Mouse (Mus musculus) heart, adult 2 months (tissue): ENCODE data around the gene Zfp950. TPM values are rescaled to one million over a fixed set of nuclear protein-coding genes. Genes with fewer than 3 reads are reported as not detected.
"Not testable (repeated sequence)": the region's sequence is repeated elsewhere in the genome, so short reads cannot be mapped to it uniquely, and the experiment has no call there.

ENCODE experiments used
- DNase-seq, 2 experiments: peaks; one replicate each; pipeline ENCODE4 v3.0.0; 2021
- H3K27ac ChIP-seq: fragments of 200-600 bp; 2 replicates; pipeline ENCODE4 v1.8.1; 2022
- H3K27me3 ChIP-seq: fragments of 200-500 bp; 2 replicates; pipeline ENCODE4 v1.6.1; 2012; ENCODE audit warnings: mild to moderate bottlenecking, low read length, inconsistent platforms, mixed read lengths; ENCODE audit not compliant: control insufficient read depth, insufficient read depth
- H3K36me3 ChIP-seq: fragments of 200-500 bp; 2 replicates; pipeline ENCODE4 v1.6.1; 2012; ENCODE audit warnings: low read length, inconsistent platforms; ENCODE audit not compliant: control insufficient read depth, insufficient read depth
- H3K4me1 ChIP-seq: fragments of 200-500 bp; 2 replicates; pipeline ENCODE4 v1.6.1; 2011; ENCODE audit warnings: low read length; ENCODE audit not compliant: control insufficient read depth, insufficient read depth
- H3K4me3 ChIP-seq: fragments of 200-600 bp; 2 replicates; pipeline ENCODE4 v1.8.1; 2022
- H3K79me2 ChIP-seq: fragments of 200-500 bp; replicated peaks from 2 replicates; pipeline ENCODE4 v1.6.1; 2012; ENCODE audit warnings: mild to moderate bottlenecking, inconsistent platforms, low read length, moderate library complexity, mixed read lengths; ENCODE audit not compliant: control insufficient read depth, insufficient read depth
- H3K9ac ChIP-seq: fragments of 200-500 bp; 2 replicates; pipeline ENCODE4 v1.6.1; 2012; ENCODE audit warnings: low read depth, mild to moderate bottlenecking, control low read depth, inconsistent platforms, low read length, mixed read lengths
- CTCF ChIP-seq: fragments of 200-600 bp; IDR thresholded peaks from 2 replicates; pipeline ENCODE4 v1.8.1; 2022; ENCODE audit warnings: antibody characterized with exemption, mild to moderate bottlenecking, moderate library complexity
- EP300 ChIP-seq: fragments of 200-500 bp; IDR thresholded peaks from 2 replicates; pipeline ENCODE4 v1.6.1; 2011; ENCODE audit warnings: low read depth, low read length, control low read depth; ENCODE audit not compliant: insufficient read depth
- POLR2A ChIP-seq: fragments of 200-500 bp; IDR thresholded peaks from 2 replicates; pipeline ENCODE4 v1.6.1; 2011; ENCODE audit warnings: mild to moderate bottlenecking, low read depth, low read length, control low read depth; ENCODE audit not compliant: insufficient read depth
- WGBS: fragments of 180-500 bp; shearing (Covaris S2); methylation state at CpG from one replicate; pipeline ENCODE4 v1.1.7; 2018; 5-methylcytosine and 5-hydroxymethylcytosine counted together
- intact Hi-C: fragments of 180-260 bp; cut with DNase I; formaldehyde crosslinking; loops from one replicate; pipeline ENCODE4 v1.15.1; 2025
- long read RNA-seq: library from polyadenylated mRNA; stranded (forward); transcript quantifications from one replicate; pipeline ENCODE4 v2.0.0, GENCODE M21; 2021
- polyA plus RNA-seq: library from polyadenylated mRNA; depleted of rRNA; stranded (reverse); fragments of >200 nt; gene quantifications from 2 replicates; pipeline ENCODE4 v1.2.3, GENCODE M21; 2012; rRNA removed
- total RNA-seq, 2 experiments: library from RNA; stranded (reverse); gene quantifications; 2 replicates each; pipeline ENCODE4 v1.2.3; 2021

Zfp950 gene
- total RNA-seq (10 to 100 TPM in 1 of 2 experiments, 1 to 10 TPM in 1; 7.3 to 10.5 TPM), polyA plus RNA-seq (4.7 and 10.2 TPM in 2 replicates)
- long read RNA-seq, full-length matches to known transcripts, result 1 of 4 reads
- long read RNA-seq, partial matches to known transcripts, result 0 of 4 reads
- long read RNA-seq, other reads (novel, unspliced or antisense), result 3 of 4 reads

- intact Hi-C loops, result loop anchor here (5.0 kb wide), 1 partner anchor 253 kb away; the partner anchor contains the start of gene Grk5
- 1% methylated on average over 18 of the region's 18 CpGs for WGBS
- Histone ChIP-seq H3K9ac (peak within 1 kb of the TSS; percentile 85), H3K4me3 (peak within 1 kb of the TSS; percentile 82), H3K36me3 (peaks cover 3% of the 10 kb centered on the region), H3K27ac (peak within 1 kb of the TSS; percentile 73), H3K27me3 (no peaks in the 10 kb centered on the region), H3K4me1 (no peaks in the 10 kb centered on the region; the same call in 1 of the 2 replicates), H3K79me2 (peaks cover 2% of the 10 kb centered on the region; the same call in 1 of the 2 replicates)
- peak; percentile 81 to 90 for DNase-seq
- TF ChIP-seq CTCF (no peak), POLR2A (peak; percentile 86), EP300 (0 out of 2 replicates have a peak, but pooled peaks have one; percentile 6)
Measured at GRCm38 (mm10) chr19:61140342-61141206, at the start of gene Zfp950. TSS of gene Zfp950 (minus strand) at chr19:61140840.

- DNase-seq, H3K27ac ChIP-seq, H3K9ac ChIP-seq, H3K4me3 ChIP-seq, H3K36me3 ChIP-seq, H3K79me2 ChIP-seq, H3K4me1 ChIP-seq, H3K27me3 ChIP-seq, intact Hi-C loops: not testable (repeated sequence)
- 80% methylated on average over 2 of the region's 2 CpGs for WGBS
Measured at GRCm38 (mm10) chr19:61183590-61183989, 43.0 kb upstream of the Zfp950 start, which contains the start of gene Gm6020. TSS of gene Gm6020 (plus strand) at chr19:61183890.

- Histone ChIP-seq H3K27me3 (peaks cover 3% of the 10 kb centered on the region; the same call in 1 of the 2 replicates), H3K4me3 (no peak within 1 kb of the TSS), H3K27ac (no peak within 1 kb of the TSS), H3K36me3 (no peaks in the 10 kb centered on the region), H3K79me2 (no peaks in the 10 kb centered on the region), H3K4me1 (no peaks in the 10 kb centered on the region), H3K9ac (no peak within 1 kb of the TSS)
- WGBS, result 25% methylated on average over 39 of the region's 39 CpGs
- no peak for TF ChIP-seq CTCF
- TF ChIP-seq POLR2A, result no peak
- TF ChIP-seq EP300, result no peak
- intact Hi-C loops, result no loop called here
- peak in 1 of 2 experiments; percentile 15 for DNase-seq
Measured at GRCm38 (mm10) chr19:61175756-61176324, 35.2 kb upstream of the Zfp950 start, which contains the start of gene Gm7102. TSS of gene Gm7102 (minus strand) at chr19:61176309.

- Histone ChIP-seq H3K36me3 (no peaks in the 10 kb centered on the region), H3K4me3 (peak overlapping the region; percentile 18), H3K9ac (peak overlapping the region; percentile 42), H3K27me3 (no peaks in the 10 kb centered on the region), H3K79me2 (no peaks in the 10 kb centered on the region), H3K4me1 (no peaks in the 10 kb centered on the region), H3K27ac (no peak overlapping the region)
- WGBS, result 3% methylated on average over 27 of the region's 27 CpGs
- no peak for TF ChIP-seq EP300
- no peak for TF ChIP-seq POLR2A
- no peak for TF ChIP-seq CTCF
- peak in 1 of 2 experiments; percentile 31 for DNase-seq
- intact Hi-C loops, result no loop called here
Measured at GRCm38 (mm10) chr19:61151701-61152420, 11.2 kb upstream of the Zfp950 start.

- H3K9ac ChIP-seq, result no peak overlapping the region
- no peaks in the 10 kb centered on the region for H3K36me3 ChIP-seq
- peak overlapping the region; percentile 18; the same call in 1 of the 2 replicates for H3K4me3 ChIP-seq
- no peak overlapping the region for H3K27ac ChIP-seq
- H3K79me2 ChIP-seq, result no peaks in the 10 kb centered on the region
- WGBS, result 10% methylated on average over 8 of the region's 8 CpGs
- H3K4me1 ChIP-seq, result no peaks in the 10 kb centered on the region
- intact Hi-C loops, result no loop called here
- no peaks in the 10 kb centered on the region for H3K27me3 ChIP-seq
- peak in 1 of 2 experiments; percentile 15 for DNase-seq
- TF ChIP-seq EP300 (no peak), POLR2A (no peak), CTCF (no peak)
Measured at GRCm38 (mm10) chr19:61151372-61151700, 10.7 kb upstream of the Zfp950 start.
